Mouse (Mus musculus): Measurements from ENCODE around the gene Phpt1. TPM values are rescaled to one million over a fixed set of nuclear protein-coding genes. Genes with fewer than 3 reads are reported as not detected.

Gene Phpt1
- polyA plus RNA-seq, 1 experiment from 2014 or later = 164 TPM

GRCm38 (mm10) chr2:25540541-25540948 lies 34.5 kb downstream of the Phpt1 start:
- no peak overlapping the region for H3K4me3 ChIP-seq
- H3K27me3 ChIP-seq (replicated peaks) = no peaks in the 10 kb centered on the region
- peaks cover 40% of the 10 kb centered on the region for H3K36me3 ChIP-seq
- peaks cover 19% of the 10 kb centered on the region for H3K4me1 ChIP-seq (replicated peaks)
- no peak overlapping the region for H3K9ac ChIP-seq
- no peak overlapping the region for H3K27ac ChIP-seq (ENCODE audit: poor library complexity, severe bottlenecking)
- no peak for ATAC-seq (ENCODE audit: insufficient number of reproducible peaks, low FRiP score)
- WGBS = 96% methylated on average over 4 of the region's 4 CpGs
- no peak overlapping the region for H3K4me2 ChIP-seq
- H3K9me3 ChIP-seq (replicated peaks) = no peaks in the 10 kb centered on the region

- 62% methylated on average over 8 of the region's 8 CpGs for WGBS
- no peaks in the 10 kb centered on the region for H3K9me3 ChIP-seq (replicated peaks)
- H3K27me3 ChIP-seq (replicated peaks) = no peaks in the 10 kb centered on the region
- H3K9ac ChIP-seq = no peak overlapping the region
- H3K4me3 ChIP-seq = no peak overlapping the region
- no peak for ATAC-seq (ENCODE audit: insufficient number of reproducible peaks, low FRiP score)
- H3K36me3 ChIP-seq = peaks cover 66% of the 10 kb centered on the region
- H3K4me1 ChIP-seq (replicated peaks) = peaks cover under 1% of the 10 kb centered on the region; the same call in 1 of the 2 replicates
- no peak overlapping the region for H3K27ac ChIP-seq (ENCODE audit: poor library complexity, severe bottlenecking)
- no peak overlapping the region for H3K4me2 ChIP-seq
Observed at GRCm38 (mm10) chr2:25536531-25536930, 38.5 kb downstream of the Phpt1 start.

- no peak for ATAC-seq (ENCODE audit: insufficient number of reproducible peaks, low FRiP score)
- whole genome bisulfite sequencing = 93% methylated on average over 2 of the region's 2 CpGs
- Histone ChIP-seq H3K9me3 (replicated peaks) (no peaks in the 10 kb centered on the region), H3K9ac (no peak overlapping the region), H3K27ac (ENCODE audit: poor library complexity, severe bottlenecking) (no peak overlapping the region), H3K27me3 (replicated peaks) (no peaks in the 10 kb centered on the region), H3K36me3 (peaks cover 80% of the 10 kb centered on the region), H3K4me2 (no peak overlapping the region), H3K4me3 (no peak overlapping the region), H3K4me1 (replicated peaks) (no peaks in the 10 kb centered on the region)
Observed at GRCm38 (mm10) chr2:25534866-25535182, 40.2 kb downstream of the Phpt1 start.

GRCm38 (mm10) chr2:25534178-25534865 lies 40.7 kb downstream of the Phpt1 start:
- Histone ChIP-seq H3K36me3 (peaks cover 85% of the 10 kb centered on the region), H3K27ac (ENCODE audit: poor library complexity, severe bottlenecking) (no peak overlapping the region)
- ATAC-seq (ENCODE audit: insufficient number of reproducible peaks, low FRiP score) = no peak

GRCm38 (mm10) chr2:25533707-25534106 lies 41.3 kb downstream of the Phpt1 start:
- H3K9me3 ChIP-seq (replicated peaks) = no peaks in the 10 kb centered on the region
- WGBS = 97% methylated on average over 2 of the region's 2 CpGs
- peaks cover 90% of the 10 kb centered on the region for H3K36me3 ChIP-seq
- H3K4me2 ChIP-seq = no peak overlapping the region
- no peak overlapping the region for H3K9ac ChIP-seq
- H3K4me1 ChIP-seq (replicated peaks) = no peaks in the 10 kb centered on the region
- no peak for ATAC-seq (ENCODE audit: insufficient number of reproducible peaks, low FRiP score)
- H3K4me3 ChIP-seq = no peak overlapping the region
- no peaks in the 10 kb centered on the region for H3K27me3 ChIP-seq (replicated peaks)
- no peak overlapping the region for H3K27ac ChIP-seq (ENCODE audit: poor library complexity, severe bottlenecking)

More at GRCm38 (mm10) chr2:25534178-25534865, 40.7 kb downstream of the Phpt1 start:
- H3K4me1 ChIP-seq (replicated peaks) = no peaks in the 10 kb centered on the region
- H3K9me3 ChIP-seq (replicated peaks) = no peaks in the 10 kb centered on the region
- 75% methylated on average over 3 of the region's 3 CpGs for WGBS
- H3K27me3 ChIP-seq (replicated peaks) = no peaks in the 10 kb centered on the region
- no peak overlapping the region for H3K4me3 ChIP-seq
- H3K4me2 ChIP-seq = no peak overlapping the region
- no peak overlapping the region for H3K9ac ChIP-seq

GRCm38 (mm10) chr2:25526510-25527302 lies 48.3 kb downstream of the Phpt1 start:
- no peaks in the 10 kb centered on the region for H3K9me3 ChIP-seq (replicated peaks)
- no peaks in the 10 kb centered on the region for H3K27me3 ChIP-seq (replicated peaks)
- no peak overlapping the region for H3K27ac ChIP-seq (ENCODE audit: poor library complexity, severe bottlenecking)
- 84% methylated on average over 9 of the region's 9 CpGs for WGBS
- H3K4me3 ChIP-seq = no peak overlapping the region
- no peak overlapping the region for H3K4me2 ChIP-seq
- ATAC-seq (ENCODE audit: insufficient number of reproducible peaks, low FRiP score) = no peak
- H3K4me1 ChIP-seq (replicated peaks) = no peaks in the 10 kb centered on the region
- H3K9ac ChIP-seq = no peak overlapping the region
- H3K36me3 ChIP-seq = peaks cover 97% of the 10 kb centered on the region

Other genes with a start within 250 kb of the Phpt1 start
- gene Man1b1, start 242.9 kb downstream of the Phpt1 start, polyA plus RNA-seq (2016; fragmentation: Nextera tagmentation; extraction: Ambion mirVana) = 34.0 and 40.9 TPM in 2 replicates
- 11.3 TPM in 2 replicates for gene Dpp7, start 218.9 kb downstream of the Phpt1 start, polyA plus RNA-seq (2016; fragmentation: Nextera tagmentation; extraction: Ambion mirVana)
- gene Uap1l1, start 209.5 kb downstream of the Phpt1 start, polyA plus RNA-seq (2016; fragmentation: Nextera tagmentation; extraction: Ambion mirVana) = 10.7 and 11.2 TPM in 2 replicates
- 18.5 and 20.0 TPM in 2 replicates for gene Sapcd2, start 202.9 kb downstream of the Phpt1 start, polyA plus RNA-seq (2016; fragmentation: Nextera tagmentation; extraction: Ambion mirVana)
- gene Entpd2, start 179.3 kb downstream of the Phpt1 start, polyA plus RNA-seq (2016; fragmentation: Nextera tagmentation; extraction: Ambion mirVana) = 0.18 and 0.44 TPM in 2 replicates
- gene Npdc1, start 175.9 kb downstream of the Phpt1 start, polyA plus RNA-seq (2016; fragmentation: Nextera tagmentation; extraction: Ambion mirVana) = 22.3 and 22.4 TPM in 2 replicates
- gene Fut7, start 152.0 kb downstream of the Phpt1 start, polyA plus RNA-seq (2016; fragmentation: Nextera tagmentation; extraction: Ambion mirVana) = not detected in 2 replicates
- 4.8 and 5.0 TPM in 2 replicates for gene Abca2, start 146.5 kb downstream of the Phpt1 start, polyA plus RNA-seq (2016; fragmentation: Nextera tagmentation; extraction: Ambion mirVana)
- gene Clic3, start 118.4 kb downstream of the Phpt1 start, polyA plus RNA-seq (2016; fragmentation: Nextera tagmentation; extraction: Ambion mirVana) = 1.1 and 1.4 TPM in 2 replicates
- 22.1 and 22.7 TPM in 2 replicates for gene Paxx, start 114.1 kb downstream of the Phpt1 start, polyA plus RNA-seq (2016; fragmentation: Nextera tagmentation; extraction: Ambion mirVana)
- gene Ptgds, start 105.2 kb downstream of the Phpt1 start, polyA plus RNA-seq (2016; fragmentation: Nextera tagmentation; extraction: Ambion mirVana) = 2.4 and 2.6 TPM in 2 replicates
- not detected in 2 replicates for gene Lcn12, start 81.3 kb downstream of the Phpt1 start, polyA plus RNA-seq (2016; fragmentation: Nextera tagmentation; extraction: Ambion mirVana)
- gene Fbxw5, start 74.5 kb downstream of the Phpt1 start, polyA plus RNA-seq (2016; fragmentation: Nextera tagmentation; extraction: Ambion mirVana) = 82.7 and 83.3 TPM in 2 replicates
- 2.4 and 3.3 TPM in 2 replicates for gene C8g, start 73.5 kb downstream of the Phpt1 start, polyA plus RNA-seq (2016; fragmentation: Nextera tagmentation; extraction: Ambion mirVana)
- 21.1 and 22.3 TPM in 2 replicates for gene Traf2, start 28.3 kb downstream of the Phpt1 start, polyA plus RNA-seq (2016; fragmentation: Nextera tagmentation; extraction: Ambion mirVana)
- gene Edf1, start 17.4 kb downstream of the Phpt1 start, polyA plus RNA-seq (2016; fragmentation: Nextera tagmentation; extraction: Ambion mirVana) = 300 and 303 TPM in 2 replicates
- gene Mamdc4, start 379 bp downstream of the Phpt1 start, polyA plus RNA-seq (2016; fragmentation: Nextera tagmentation; extraction: Ambion mirVana) = 1.2 and 3.5 TPM in 2 replicates
- 0.46 and 0.51 TPM in 2 replicates for gene Ajm1, start 6.5 kb upstream of the Phpt1 start, polyA plus RNA-seq (2016; fragmentation: Nextera tagmentation; extraction: Ambion mirVana)
- 48.6 and 49.2 TPM in 2 replicates for gene Rabl6, start 33.3 kb upstream of the Phpt1 start, polyA plus RNA-seq (2016; fragmentation: Nextera tagmentation; extraction: Ambion mirVana)
- gene Ccdc183, start 42.5 kb upstream of the Phpt1 start, polyA plus RNA-seq (2016; fragmentation: Nextera tagmentation; extraction: Ambion mirVana) = 0.12 and 0.14 TPM in 2 replicates
- 15.3 and 17.8 TPM in 2 replicates for gene Tmem141, start 46.8 kb upstream of the Phpt1 start, polyA plus RNA-seq (2016; fragmentation: Nextera tagmentation; extraction: Ambion mirVana)
- gene Fcna, start 52.8 kb upstream of the Phpt1 start, polyA plus RNA-seq (2016; fragmentation: Nextera tagmentation; extraction: Ambion mirVana) = 0.63 and 1.1 TPM in 2 replicates
- gene Lcn8, start 77.9 kb upstream of the Phpt1 start, polyA plus RNA-seq (2016; fragmentation: Nextera tagmentation; extraction: Ambion mirVana) = not detected in 2 replicates
- not detected in 2 replicates for gene Lcn5, start 82.7 kb upstream of the Phpt1 start, polyA plus RNA-seq (2016; fragmentation: Nextera tagmentation; extraction: Ambion mirVana)
- gene Lcn6, start 101.6 kb upstream of the Phpt1 start, polyA plus RNA-seq (2016; fragmentation: Nextera tagmentation; extraction: Ambion mirVana) = not detected in 2 replicates
- gene Lcn10, start 107.5 kb upstream of the Phpt1 start, polyA plus RNA-seq (2016; fragmentation: Nextera tagmentation; extraction: Ambion mirVana) = not detected in 2 replicates
- not detected in 2 replicates for gene Obp2a, start 124.8 kb upstream of the Phpt1 start, polyA plus RNA-seq (2016; fragmentation: Nextera tagmentation; extraction: Ambion mirVana)
- gene Bmyc, start 131.5 kb upstream of the Phpt1 start, polyA plus RNA-seq (2016; fragmentation: Nextera tagmentation; extraction: Ambion mirVana) = 57.5 and 58.9 TPM in 2 replicates
- gene Obp2b, start 161.8 kb upstream of the Phpt1 start, polyA plus RNA-seq (2016; fragmentation: Nextera tagmentation; extraction: Ambion mirVana) = not detected in 2 replicates
- gene Lcn3, start 190.3 kb upstream of the Phpt1 start, polyA plus RNA-seq (2016; fragmentation: Nextera tagmentation; extraction: Ambion mirVana) = not detected in 2 replicates
- gene Lcn11, start 201.8 kb upstream of the Phpt1 start, polyA plus RNA-seq (2016; fragmentation: Nextera tagmentation; extraction: Ambion mirVana) = not detected in 2 replicates
- gene Gm13539, start 207.0 kb upstream of the Phpt1 start, polyA plus RNA-seq (2016; fragmentation: Nextera tagmentation; extraction: Ambion mirVana) = not detected in 2 replicates
- gene Glt6d1, start 240.6 kb upstream of the Phpt1 start, polyA plus RNA-seq (2016; fragmentation: Nextera tagmentation; extraction: Ambion mirVana) = not detected in 2 replicates
- gene Lcn9, start 247.9 kb upstream of the Phpt1 start, polyA plus RNA-seq (2016; fragmentation: Nextera tagmentation; extraction: Ambion mirVana) = not detected in 2 replicates